In the genomic region with DNA sequence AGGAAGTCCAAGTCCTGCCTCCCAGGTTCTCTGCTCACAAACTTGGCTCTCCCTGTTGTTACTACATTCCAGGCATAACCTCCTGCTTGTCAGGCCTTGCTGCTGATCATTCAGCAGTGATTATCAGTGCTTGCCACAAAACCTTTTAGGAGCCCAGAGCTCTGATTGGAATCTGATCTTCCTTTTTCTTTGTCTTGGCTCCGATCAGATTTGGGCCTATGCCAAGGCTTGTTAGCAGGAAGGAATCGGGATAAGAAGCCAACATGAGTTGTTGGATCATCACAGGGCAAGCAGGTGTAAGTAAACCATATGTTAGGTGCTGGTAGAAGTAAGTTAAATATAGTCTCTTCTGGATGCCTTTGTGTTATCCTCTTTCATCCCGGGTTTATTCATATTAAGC, we compare ENCODE assay signal across 26 mouse cellular contexts.
DNase-seq lines count a peak whose midpoint lies in the region; ATAC-seq and TF ChIP-seq lines count a peak whose summit lies in the region.
"Had no signal": no experiment of that assay in that cellular context is flagged by ENCODE, and none has a peak within 500 bp of the region (broad histone marks: within the 10 kb centered on the region; RNA-seq: fewer than 3 reads in every experiment).

No protein-coding gene starts in this region.

- no peaks in the 10 kb centered on the region for H3K36me3 ChIP-seq in hindbrain, postnatal 0 days (ENCODE audit: insufficient read depth, low read length)
- H3K36me3 ChIP-seq in hindbrain, embryonic 10.5 days = no peaks in the 10 kb centered on the region
- H3K36me3 ChIP-seq in kidney, embryonic 16.5 days (ENCODE audit: insufficient read depth, low read length) = no peaks in the 10 kb centered on the region
- H3K36me3 ChIP-seq: embryonic facial prominence, embryonic 15.5 days; heart, embryonic 13.5 days; limb, embryonic 13.5 days; liver, embryonic 12.5 days had no signal

- H3K4me2 ChIP-seq in hindbrain, postnatal 0 days (ENCODE audit: low read depth, low read length) = no peak overlapping the region
- H3K4me2 ChIP-seq in kidney, embryonic 16.5 days (replicated peaks; ENCODE audit: low read depth, low read length) = no peak overlapping the region
- H3K4me2 ChIP-seq: embryonic facial prominence, embryonic 15.5 days; heart, embryonic 13.5 days; hindbrain, embryonic 14.5 days; limb, embryonic 13.5 days; liver, embryonic 12.5 days; midbrain, embryonic 11.5 days had no signal

- 60% methylated on average over 3 of the region's 3 CpGs for WGBS in hindbrain, postnatal 0 days
- 89% methylated on average over 3 of the region's 3 CpGs for WGBS in hindbrain, embryonic 10.5 days
- 8% methylated on average over 3 of the region's 3 CpGs for WGBS in cerebellum, adult 2 months
- 73% methylated on average over 3 of the region's 3 CpGs for WGBS in kidney, embryonic 16.5 days

- no peaks in the 10 kb centered on the region for H3K9me3 ChIP-seq in hindbrain, postnatal 0 days (ENCODE audit: low read length)
- no peaks in the 10 kb centered on the region for H3K9me3 ChIP-seq in hindbrain, embryonic 10.5 days
- no peaks in the 10 kb centered on the region for H3K9me3 ChIP-seq in kidney, embryonic 16.5 days (ENCODE audit: low read length)
- H3K9me3 ChIP-seq: embryonic facial prominence, embryonic 15.5 days; heart, embryonic 13.5 days; limb, embryonic 13.5 days; liver, embryonic 12.5 days had no signal

- H3K4me1 ChIP-seq in hindbrain, postnatal 0 days (ENCODE audit: insufficient read depth, low read length) = no peaks in the 10 kb centered on the region
- no peaks in the 10 kb centered on the region for H3K4me1 ChIP-seq in hindbrain, embryonic 10.5 days (replicated peaks)
- peaks cover 8% of the 10 kb centered on the region; the same call in 1 of the 2 replicates for H3K4me1 ChIP-seq in cerebellum, adult 2 months (ENCODE audit: control insufficient read depth, insufficient read depth, low read length)
- H3K4me1 ChIP-seq in kidney, embryonic 16.5 days (ENCODE audit: insufficient read depth, low read length) = no peaks in the 10 kb centered on the region
- H3K4me1 ChIP-seq: embryonic facial prominence, embryonic 15.5 days; limb, embryonic 13.5 days; liver, embryonic 12.5 days had no signal

- H3K27me3 ChIP-seq in hindbrain, postnatal 0 days (ENCODE audit: insufficient read depth, low read length) = no peaks in the 10 kb centered on the region
- H3K27me3 ChIP-seq in hindbrain, embryonic 10.5 days (ENCODE audit: insufficient read depth, poor library complexity, severe bottlenecking) = no peaks in the 10 kb centered on the region
- H3K27me3 ChIP-seq in cerebellum, adult 2 months (ENCODE audit: control insufficient read depth, insufficient read depth, low read length) = no peaks in the 10 kb centered on the region
- no peaks in the 10 kb centered on the region for H3K27me3 ChIP-seq in kidney, embryonic 16.5 days (ENCODE audit: insufficient read depth, low read length)
- H3K27me3 ChIP-seq: embryonic facial prominence, embryonic 15.5 days; heart, embryonic 13.5 days; limb, embryonic 13.5 days; liver, embryonic 12.5 days had no signal

- no peak overlapping the region for H3K9ac ChIP-seq in hindbrain, postnatal 0 days (replicated peaks; ENCODE audit: low read length)
- no peak overlapping the region for H3K9ac ChIP-seq in kidney, embryonic 16.5 days (replicated peaks; ENCODE audit: low read length)
- H3K9ac ChIP-seq: embryonic facial prominence, embryonic 15.5 days; forebrain, postnatal 0 days; heart, embryonic 13.5 days; hindbrain, embryonic 14.5 days; limb, embryonic 13.5 days; liver, embryonic 12.5 days had no signal

- no peak overlapping the region for H3K27ac ChIP-seq in hindbrain, postnatal 0 days
- H3K27ac ChIP-seq in hindbrain, embryonic 10.5 days = no peak overlapping the region
- no peak overlapping the region for H3K27ac ChIP-seq in cerebellum, adult 2 months (ENCODE audit: insufficient read depth, low read length)
- H3K27ac ChIP-seq in kidney, embryonic 16.5 days (ENCODE audit: low read length) = no peak overlapping the region
- H3K27ac ChIP-seq: embryonic facial prominence, embryonic 15.5 days; heart, embryonic 13.5 days; hindbrain, embryonic 14.5 days; layer of hippocampus, adult 2 months; limb, embryonic 13.5 days; liver, embryonic 12.5 days had no signal

- no peak for TF ChIP-seq POLR2A in cerebellum, adult 2 months (IDR thresholded peaks at IDR 0.05; ENCODE audit: borderline replicate concordance, insufficient read depth, low read length)

- DNase-seq in hindbrain, postnatal 0 days (ENCODE audit: low spot score) = peak; percentile 20
- no peak for DNase-seq in hindbrain, embryonic 10.5 days (ENCODE audit: low spot score)
- peak; percentile 73 for DNase-seq in brain, adult 2 months (ENCODE audit: low read depth, low spot score)
- DNase-seq in cerebellum, adult 2 months = peak; percentile 58 to 79
- peak; percentile 58 to 75 for DNase-seq in cerebellum, postnatal 25 days
- DNase-seq in layer of hippocampus, postnatal 36 days = no peak
- DNase-seq: forebrain, postnatal 0 days; gastrocnemius, postnatal 14 days; heart, adult 18-20 months; heart, postnatal 36 days; kidney, adult 2 months; kidney, postnatal 14 days; lung, adult 2 months; lung, postnatal 14 days; right cerebral cortex, postnatal 25 days; thymus, postnatal 25 days had no signal

- ATAC-seq in hindbrain, postnatal 0 days = no peak
- ATAC-seq in kidney, embryonic 16.5 days (ENCODE audit: low FRiP score, low TSS enrichment) = no peak
- ATAC-seq in monocyte, adult 5-6 weeks (replicated peaks; ENCODE audit: insufficient number of reproducible peaks, low FRiP score, low TSS enrichment, poor library complexity, severe bottlenecking) = no peak
- ATAC-seq: forebrain, postnatal 0 days; liver, embryonic 12.5 days; Patski had no signal

- H3K4me3 ChIP-seq in hindbrain, postnatal 0 days (ENCODE audit: low read length) = no peak overlapping the region
- H3K4me3 ChIP-seq in hindbrain, embryonic 10.5 days = no peak overlapping the region
- no peak overlapping the region for H3K4me3 ChIP-seq in cerebellum, adult 2 months (replicated peaks; ENCODE audit: insufficient read depth, low read depth, low read length)
- no peak overlapping the region for H3K4me3 ChIP-seq in kidney, embryonic 16.5 days (ENCODE audit: low read length)
- H3K4me3 ChIP-seq: embryonic facial prominence, embryonic 15.5 days; heart, embryonic 13.5 days; layer of hippocampus, adult 2 months; limb, embryonic 13.5 days; liver, embryonic 12.5 days had no signal

- no peak for TF ChIP-seq CTCF in hindbrain, postnatal 0 days (IDR thresholded peaks at IDR 0.05; ENCODE audit: low read depth)
- no peak for TF ChIP-seq CTCF in cerebellum, adult 2 months (IDR thresholded peaks at IDR 0.05; ENCODE audit: borderline replicate concordance, insufficient read depth, low read depth, low read length)

Comparison
In these comparisons a context has a peak if more than half of its experiments do, and no peak if none do; other contexts are left out.
1. DNase-seq: peak in hindbrain, postnatal 0 days (single experiment), brain, adult 2 months (single experiment), cerebellum, adult 2 months (2 of 2) and cerebellum, postnatal 25 days (2 of 2); none in hindbrain, embryonic 10.5 days (single experiment) and layer of hippocampus, postnatal 36 days (0 of 2).